Comparison of ENCODE assay signal across 16 mouse cellular contexts in genomic region chr1:62766766-62767165, GRCm38 (mm10).
DNase-seq lines count a peak whose midpoint lies in the region; ATAC-seq and TF ChIP-seq lines count a peak whose summit lies in the region.
"Had no signal": no experiment of that assay in that cellular context is flagged by ENCODE, and none has a peak within 500 bp of the region (broad histone marks: within the 10 kb centered on the region; RNA-seq: fewer than 3 reads in every experiment).

No protein-coding gene starts in this region.

- H3K4me1 ChIP-seq in kidney, embryonic 15.5 days, result peaks cover 31% of the 10 kb centered on the region
- peaks cover 24 to 31% of the 10 kb centered on the region in 2 experiments for H3K4me1 ChIP-seq in ES-E14 (ENCODE audit: control insufficient read depth in 2 of 2, insufficient read depth in 2 of 2, low read length in 2 of 2, poor library complexity in 1 of 2)
- H3K4me1 ChIP-seq in embryonic facial prominence, embryonic 13.5 days, result peaks cover 76% of the 10 kb centered on the region
- no peaks in the 10 kb centered on the region for H3K4me1 ChIP-seq in hindbrain, embryonic 11.5 days (replicated peaks; ENCODE audit: control insufficient read depth, insufficient read depth, low read length)
- H3K4me1 ChIP-seq: midbrain, embryonic 12.5 days had no signal

- DNase-seq in kidney, postnatal 36 days, result no peak
- DNase-seq in ES-E14 (ENCODE audit: low read depth, low spot score), result no peak
- DNase-seq in lung, postnatal 10 days, result no peak
- no peak for DNase-seq in hindbrain, embryonic 11.5 days (ENCODE audit: low spot score)
- no peak for DNase-seq in cerebellum, adult 18-20 months
- DNase-seq: adrenal gland, postnatal 10 days; right cerebral cortex, adult 18-20 months; thymus, postnatal 36 days had no signal

- H3K9ac ChIP-seq in kidney, embryonic 15.5 days, result no peak overlapping the region
- H3K9ac ChIP-seq in ES-E14 (ENCODE audit: insufficient read depth, low read depth, low read length, poor library complexity, severe bottlenecking), result no peak overlapping the region
- H3K9ac ChIP-seq in embryonic facial prominence, embryonic 13.5 days, result no peak overlapping the region
- H3K9ac ChIP-seq in hindbrain, embryonic 11.5 days (ENCODE audit: low read depth, low read length), result no peak overlapping the region
- H3K9ac ChIP-seq: midbrain, embryonic 12.5 days; neural tube, embryonic 13.5 days had no signal

- WGBS in kidney, embryonic 15.5 days, result 13% methylated on average over 4 of the region's 4 CpGs
- WGBS in embryonic facial prominence, embryonic 13.5 days, result 19% methylated on average over 4 of the region's 4 CpGs
- 29% methylated on average over 4 of the region's 4 CpGs for WGBS in hindbrain, embryonic 11.5 days

- H3K27ac ChIP-seq in kidney, embryonic 15.5 days, result 0 out of 2 replicates have a peak overlapping the region, but pooled peaks have one; percentile 5
- H3K27ac ChIP-seq in ES-E14 (ENCODE audit: insufficient read depth, low read depth, low read length, poor library complexity, severe bottlenecking), result peak overlapping the region; percentile 30; the same call in 1 of the 2 replicates
- H3K27ac ChIP-seq in embryonic facial prominence, embryonic 13.5 days, result no peak overlapping the region; the same call in 1 of the 2 replicates
- no peak overlapping the region for H3K27ac ChIP-seq in hindbrain, embryonic 11.5 days (ENCODE audit: low read depth, low read length)
- H3K27ac ChIP-seq: heart, embryonic 10.5 days; midbrain, embryonic 12.5 days; neural tube, embryonic 13.5 days had no signal

- no peaks in the 10 kb centered on the region for H3K9me3 ChIP-seq in kidney, embryonic 15.5 days (replicated peaks)
- no peaks in the 10 kb centered on the region for H3K9me3 ChIP-seq in ES-E14 (ENCODE audit: control insufficient read depth, insufficient read depth, low read depth, low read length)
- no peaks in the 10 kb centered on the region for H3K9me3 ChIP-seq in embryonic facial prominence, embryonic 13.5 days
- no peaks in the 10 kb centered on the region for H3K9me3 ChIP-seq in hindbrain, embryonic 11.5 days (ENCODE audit: control insufficient read depth, low read length)
- H3K9me3 ChIP-seq: heart, embryonic 10.5 days; midbrain, embryonic 12.5 days; neural tube, embryonic 13.5 days had no signal

- H3K27me3 ChIP-seq in kidney, embryonic 15.5 days, result peaks cover 11% of the 10 kb centered on the region; the same call in 1 of the 2 replicates
- 0 out of 2 replicates have a peak, but pooled peaks cover 9% of the 10 kb centered on the region for H3K27me3 ChIP-seq in embryonic facial prominence, embryonic 13.5 days
- no peaks in the 10 kb centered on the region for H3K27me3 ChIP-seq in hindbrain, embryonic 11.5 days (ENCODE audit: control insufficient read depth, insufficient read depth, low read length)
- H3K27me3 ChIP-seq: neural tube, embryonic 13.5 days had no signal

- H3K36me3 ChIP-seq in kidney, embryonic 15.5 days, result 0 out of 2 replicates have a peak, but pooled peaks cover 5% of the 10 kb centered on the region
- H3K36me3 ChIP-seq in ES-E14 (ENCODE audit: control insufficient read depth, insufficient read depth, low read length, poor library complexity, severe bottlenecking), result no peaks in the 10 kb centered on the region
- peaks cover 60% of the 10 kb centered on the region for H3K36me3 ChIP-seq in embryonic facial prominence, embryonic 13.5 days
- no peaks in the 10 kb centered on the region for H3K36me3 ChIP-seq in hindbrain, embryonic 11.5 days (ENCODE audit: control insufficient read depth, insufficient read depth, low read length)
- H3K36me3 ChIP-seq: midbrain, embryonic 12.5 days had no signal

- in situ Hi-C loops in ES-E14 (cut with MboI; ENCODE audit: low sequenced_read_pairs in 2 of 2, unreplicated experiment in 2 of 2), result no loop called here

- peak overlapping the region; percentile 37 for H3K4me2 ChIP-seq in kidney, embryonic 15.5 days
- peak overlapping the region; percentile 9; the same call in 1 of the 2 replicates for H3K4me2 ChIP-seq in embryonic facial prominence, embryonic 13.5 days
- H3K4me2 ChIP-seq in hindbrain, embryonic 11.5 days (replicated peaks; ENCODE audit: low read depth, low read length), result no peak overlapping the region
- H3K4me2 ChIP-seq: midbrain, embryonic 12.5 days; neural tube, embryonic 13.5 days had no signal

- peak; percentile 78 for ATAC-seq in kidney, embryonic 15.5 days (replicated peaks; ENCODE audit: low FRiP score)
- peak; percentile 21; the same call in 1 of the 2 replicates for ATAC-seq in embryonic facial prominence, embryonic 13.5 days (ENCODE audit: insufficient number of reproducible peaks, insufficient read depth, low FRiP score, low TSS enrichment, low read depth)
- peak; percentile 74 for ATAC-seq in megakaryocyte, adult 5-6 weeks (ENCODE audit: poor library complexity, severe bottlenecking)
- no peak for ATAC-seq in hindbrain, embryonic 11.5 days (ENCODE audit: low FRiP score)
- ATAC-seq: hindbrain, embryonic 16.5 days had no signal

- no peak overlapping the region for H3K4me3 ChIP-seq in kidney, embryonic 15.5 days (replicated peaks)
- no peak overlapping the region for H3K4me3 ChIP-seq in ES-E14 (ENCODE audit: insufficient read depth in 1 of 2, low read depth in 1 of 2, low read length in 2 of 2, poor library complexity in 1 of 2, severe bottlenecking in 1 of 2)
- no peak overlapping the region for H3K4me3 ChIP-seq in embryonic facial prominence, embryonic 13.5 days
- no peak overlapping the region for H3K4me3 ChIP-seq in hindbrain, embryonic 11.5 days (ENCODE audit: low read depth, low read length)
- H3K4me3 ChIP-seq: erythroblast, embryonic 14.5 days; heart, embryonic 10.5 days; midbrain, embryonic 12.5 days; neural tube, embryonic 13.5 days had no signal

TF ChIP-seq in ES-E14, 5 proteins besides CTCF, POLR2A, EP300 and RAD21:
- TF ChIP-seq MAFK (IDR thresholded peaks at IDR 0.05; ENCODE audit: insufficient read depth, low read depth, low read length) (no peak), CHD2 (IDR thresholded peaks at IDR 0.05; ENCODE audit: low read depth, low read length) (no peak)

Comparison
In these comparisons a context has a peak if more than half of its experiments do, and no peak if none do; other contexts are left out.
1. H3K27ac ChIP-seq: peak in kidney, embryonic 15.5 days (single experiment) and ES-E14 (single experiment); none in embryonic facial prominence, embryonic 13.5 days (single experiment) and hindbrain, embryonic 11.5 days (single experiment).